Mouse (Mus musculus): ENCODE measurements around the gene Mdm4. TPM values are rescaled to one million over a fixed set of nuclear protein-coding genes. Genes with fewer than 3 reads are reported as not detected.
"Not testable (repeated sequence)": the region's sequence is repeated elsewhere in the genome, so short reads cannot be mapped to it uniquely, and the experiment has no call there.

Gene Mdm4
- polyA plus RNA-seq, 1 experiment from 2014 or later, result 41.9 TPM

DNA sequence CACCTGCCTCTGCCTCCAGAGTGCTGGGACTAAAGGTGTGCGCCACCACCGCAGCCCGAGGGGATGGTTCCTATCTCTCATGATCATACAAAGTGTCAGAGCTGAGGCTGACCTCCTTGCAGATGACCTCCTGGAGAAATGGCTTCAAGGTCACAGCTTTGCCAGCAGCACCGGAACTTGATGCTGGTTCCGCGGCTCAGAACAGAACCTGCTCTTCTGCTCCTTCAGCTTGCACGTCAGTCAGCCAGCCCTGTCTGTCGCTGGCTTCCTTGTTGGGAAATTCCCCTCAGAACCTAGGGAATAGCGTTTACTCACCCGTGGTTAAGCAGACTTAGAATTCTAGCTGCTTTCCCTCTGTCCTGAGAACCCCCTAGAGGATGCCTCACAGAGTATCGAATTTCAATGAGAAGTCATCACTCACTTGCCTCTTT lies 19.7 kb upstream of the Mdm4 start:
- Histone ChIP-seq H3K27me3 (no peaks in the 10 kb centered on the region), H3K9ac (no peak overlapping the region), H3K4me1 (peaks cover 35% of the 10 kb centered on the region), H3K4me2 (no peak overlapping the region), H3K4me3 (no peak overlapping the region), H3K27ac (no peak overlapping the region), H3K36me3 (no peaks in the 10 kb centered on the region), H3K9me3 (no peaks in the 10 kb centered on the region)
- no peak for ATAC-seq (ENCODE audit: insufficient number of reproducible peaks, insufficient read depth, low FRiP score, low TSS enrichment, low read depth)
- 24% methylated on average over 11 of the region's 11 CpGs for WGBS

DNA sequence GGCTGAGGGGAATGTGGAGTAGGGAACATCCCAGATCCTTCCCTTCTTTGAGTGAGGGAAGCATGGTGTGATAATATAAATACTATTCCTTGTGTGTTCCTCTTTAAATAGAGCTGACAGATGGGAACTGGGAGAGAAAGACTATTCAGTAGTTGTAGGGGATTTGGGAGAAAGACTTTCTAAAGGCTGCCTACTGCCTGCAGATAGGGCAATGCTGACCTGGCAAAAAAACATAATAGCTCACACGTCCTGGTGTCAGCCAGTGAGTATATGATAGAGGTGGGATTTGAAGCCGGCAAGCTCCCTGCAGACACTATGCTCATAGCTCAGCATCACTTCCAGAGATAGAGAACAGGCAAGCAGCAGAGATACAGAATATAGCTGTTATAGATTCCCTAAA lies 18.3 kb upstream of the Mdm4 start:
- Histone ChIP-seq H3K27me3 (no peaks in the 10 kb centered on the region), H3K4me1 (peaks cover 39% of the 10 kb centered on the region), H3K36me3 (no peaks in the 10 kb centered on the region), H3K9ac (peak overlapping the region; percentile 27; the same call in 1 of the 2 replicates), H3K4me2 (no peak overlapping the region), H3K27ac (no peak overlapping the region), H3K4me3 (no peak overlapping the region), H3K9me3 (no peaks in the 10 kb centered on the region)
- WGBS, result 52% methylated on average over 2 of the region's 2 CpGs
- ATAC-seq (ENCODE audit: insufficient number of reproducible peaks, insufficient read depth, low FRiP score, low TSS enrichment, low read depth), result no peak

DNA sequence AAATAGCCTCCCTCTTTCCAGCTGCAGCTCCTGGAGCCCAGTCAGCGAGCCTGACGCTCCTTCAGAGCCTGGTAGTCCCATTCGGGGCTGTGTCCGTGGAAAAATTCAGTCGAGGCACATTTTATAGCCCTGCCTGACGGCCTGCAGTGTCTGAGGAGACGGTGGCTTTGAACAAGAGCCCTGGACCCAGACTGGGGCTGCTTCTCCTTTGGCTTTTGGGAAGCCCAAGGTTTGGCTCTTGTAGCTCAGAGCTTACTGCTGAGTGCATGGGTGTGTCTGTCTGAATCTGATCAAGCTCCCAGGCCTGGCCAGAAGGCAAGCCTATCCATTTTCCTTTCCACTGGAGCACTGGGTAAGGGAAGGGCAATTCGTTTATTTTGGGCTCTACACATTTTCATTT lies 17.2 kb upstream of the Mdm4 start:
- WGBS, result 41% methylated on average over 8 of the region's 8 CpGs

GRCm38 (mm10) chr1:133046441-133046931 lies 16.1 kb upstream of the Mdm4 start:
- Histone ChIP-seq H3K9ac (peak overlapping the region; percentile 93), H3K4me2 (peak overlapping the region; percentile 69), H3K4me3 (peak overlapping the region; percentile 86), H3K9me3 (no peaks in the 10 kb centered on the region), H3K4me1 (peaks cover 39% of the 10 kb centered on the region), H3K27ac (peak overlapping the region; percentile 86), H3K36me3 (no peaks in the 10 kb centered on the region), H3K27me3 (no peaks in the 10 kb centered on the region)
- peak; percentile 52; the same call in 1 of the 2 replicates for ATAC-seq (ENCODE audit: insufficient number of reproducible peaks, insufficient read depth, low FRiP score, low TSS enrichment, low read depth)
- under 1% methylated on average over 33 of the region's 40 CpGs for WGBS

More for the DNA sequence above, 17.2 kb upstream of the Mdm4 start:
- no peaks in the 10 kb centered on the region for H3K36me3 ChIP-seq
- no peak for ATAC-seq (ENCODE audit: insufficient number of reproducible peaks, insufficient read depth, low FRiP score, low TSS enrichment, low read depth)
- no peaks in the 10 kb centered on the region for H3K27me3 ChIP-seq
- peak overlapping the region; percentile 86 for H3K4me3 ChIP-seq
- no peaks in the 10 kb centered on the region for H3K9me3 ChIP-seq
- H3K4me1 ChIP-seq, result peaks cover 39% of the 10 kb centered on the region
- H3K9ac ChIP-seq, result peak overlapping the region; percentile 93
- H3K27ac ChIP-seq, result peak overlapping the region; percentile 86
- H3K4me2 ChIP-seq, result peak overlapping the region; percentile 69

GRCm38 (mm10) chr1:133045861-133046440 lies 15.6 kb upstream of the Mdm4 start:
- Histone ChIP-seq H3K4me1 (peaks cover 39% of the 10 kb centered on the region), H3K27ac (peak overlapping the region; percentile 86), H3K4me3 (peak overlapping the region; percentile 86), H3K27me3 (no peaks in the 10 kb centered on the region), H3K36me3 (no peaks in the 10 kb centered on the region), H3K9ac (peak overlapping the region; percentile 93), H3K4me2 (peak overlapping the region; percentile 69), H3K9me3 (no peaks in the 10 kb centered on the region)
- ATAC-seq (ENCODE audit: insufficient number of reproducible peaks, insufficient read depth, low FRiP score, low TSS enrichment, low read depth), result peak; percentile 83
- under 1% methylated on average over 58 of the region's 71 CpGs for WGBS

- Histone ChIP-seq H3K27ac (peak within 1 kb of the TSS; percentile 86), H3K36me3 (no peaks in the 10 kb centered on the region), H3K4me3 (peak within 1 kb of the TSS; percentile 86), H3K9ac (peak within 1 kb of the TSS; percentile 93), H3K4me2 (peak within 1 kb of the TSS; percentile 69), H3K9me3 (no peaks in the 10 kb centered on the region), H3K27me3 (no peaks in the 10 kb centered on the region), H3K4me1 (peaks cover 39% of the 10 kb centered on the region)
- no peak for ATAC-seq (ENCODE audit: insufficient number of reproducible peaks, insufficient read depth, low FRiP score, low TSS enrichment, low read depth)
- WGBS, result 2% methylated on average over 15 of the region's 15 CpGs
Measured at GRCm38 (mm10) chr1:133045011-133045860, 14.9 kb upstream of the Mdm4 start, which contains the start of gene Pik3c2b. TSS of gene Pik3c2b (plus strand) at chr1:133045667.

GRCm38 (mm10) chr1:133039505-133039949 lies 9.2 kb upstream of the Mdm4 start:
- no peak overlapping the region for H3K9ac ChIP-seq
- no peaks in the 10 kb centered on the region for H3K4me1 ChIP-seq
- H3K27me3 ChIP-seq, result no peaks in the 10 kb centered on the region
- no peaks in the 10 kb centered on the region for H3K36me3 ChIP-seq
- H3K9me3 ChIP-seq, result no peaks in the 10 kb centered on the region
- WGBS, result 17% methylated on average over 4 of the region's 4 CpGs
- ATAC-seq (ENCODE audit: insufficient number of reproducible peaks, insufficient read depth, low FRiP score, low TSS enrichment, low read depth), result 0 out of 2 replicates have a peak, but pooled peaks have one; percentile 35
- no peak overlapping the region for H3K4me3 ChIP-seq
- H3K4me2 ChIP-seq, result no peak overlapping the region
- H3K27ac ChIP-seq, result no peak overlapping the region

GRCm38 (mm10) chr1:133034682-133035081 lies 4.3 kb upstream of the Mdm4 start:
- 60% methylated on average over 7 of the region's 7 CpGs for WGBS
- H3K4me2 ChIP-seq, result not testable (repeated sequence)

DNA sequence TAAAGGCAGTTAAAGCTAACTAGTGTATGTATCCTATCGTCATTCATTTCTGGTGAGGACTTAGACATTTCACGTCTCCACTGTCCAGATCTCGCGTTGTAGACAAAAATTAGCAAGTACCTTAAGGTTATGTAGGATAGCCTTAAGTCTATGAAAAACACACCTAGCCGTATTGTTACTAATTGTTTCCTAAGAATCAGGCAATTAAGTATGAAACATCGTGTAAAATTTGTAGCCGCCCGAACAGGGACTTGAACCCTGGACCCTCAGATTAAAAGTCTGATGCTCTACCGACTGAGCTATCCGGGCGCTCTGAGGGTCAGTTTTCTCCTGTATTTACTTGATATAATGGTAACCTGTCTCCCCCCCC lies 3.7 kb upstream of the Mdm4 start:
- peak overlapping the region; percentile 66 for H3K4me2 ChIP-seq
- peak overlapping the region; percentile 60 for H3K4me3 ChIP-seq
- H3K9me3 ChIP-seq, result no peaks in the 10 kb centered on the region
- no peaks in the 10 kb centered on the region for H3K27me3 ChIP-seq
- no peaks in the 10 kb centered on the region for H3K36me3 ChIP-seq
- 0 out of 2 replicates have a peak overlapping the region, but pooled peaks have one; percentile 86 for H3K27ac ChIP-seq
- peak; percentile 57 for ATAC-seq (ENCODE audit: insufficient number of reproducible peaks, insufficient read depth, low FRiP score, low TSS enrichment, low read depth)
- H3K4me1 ChIP-seq, result peaks cover 7% of the 10 kb centered on the region; the same call in 1 of the 2 replicates
- H3K9ac ChIP-seq, result peak overlapping the region; percentile 6; the same call in 1 of the 2 replicates
- WGBS, result 2% methylated on average over 11 of the region's 11 CpGs

More at GRCm38 (mm10) chr1:133034682-133035081, 4.3 kb upstream of the Mdm4 start:
- H3K4me3 ChIP-seq; H3K27me3 ChIP-seq; H3K9me3 ChIP-seq; ATAC-seq (ENCODE audit: insufficient number of reproducible peaks, insufficient read depth, low FRiP score, low TSS enrichment, low read depth); H3K4me1 ChIP-seq; H3K36me3 ChIP-seq; H3K27ac ChIP-seq; H3K9ac ChIP-seq: not testable (repeated sequence)

DNA sequence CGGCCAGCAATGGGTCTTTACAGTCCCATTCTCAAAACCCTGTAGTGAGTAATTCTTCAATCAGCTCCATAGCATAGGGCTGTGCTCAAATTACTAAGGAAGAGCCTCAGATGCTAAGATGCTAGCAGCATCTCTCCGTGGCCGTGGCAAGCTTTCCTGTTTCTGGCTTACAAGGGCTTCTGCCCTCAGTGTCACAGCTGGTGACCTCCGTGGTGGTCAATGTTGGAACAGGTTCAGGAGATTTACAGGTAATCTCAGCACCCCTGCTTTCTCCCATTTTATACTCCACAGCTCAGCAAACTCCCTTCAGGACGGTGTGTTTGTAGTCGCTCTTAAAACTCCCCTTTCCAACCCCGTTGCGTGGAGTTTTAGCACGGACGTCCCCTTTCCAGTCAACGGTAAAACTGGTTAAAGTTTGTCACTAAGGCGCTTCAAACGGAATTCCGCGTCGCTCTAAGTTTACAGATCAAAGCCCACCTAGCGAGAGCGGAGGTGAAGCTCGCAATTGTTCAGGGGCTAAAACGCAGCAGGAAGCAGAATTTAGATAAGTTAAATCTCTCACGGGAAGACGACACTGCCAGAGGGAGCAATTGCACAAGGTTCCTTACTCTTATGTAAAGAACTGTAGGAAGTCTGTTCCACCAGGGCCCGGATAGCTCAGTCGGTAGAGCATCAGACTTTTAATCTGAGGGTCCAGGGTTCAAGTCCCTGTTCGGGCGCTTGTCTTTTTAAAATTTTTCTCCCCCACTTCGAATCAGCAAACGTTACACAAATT lies 3.1 kb upstream of the Mdm4 start:
- Histone ChIP-seq H3K4me3 (peak overlapping the region; percentile 60), H3K36me3 (no peaks in the 10 kb centered on the region), H3K9me3 (no peaks in the 10 kb centered on the region), H3K27me3 (no peaks in the 10 kb centered on the region), H3K4me1 (peaks cover 7% of the 10 kb centered on the region; the same call in 1 of the 2 replicates), H3K27ac (peak overlapping the region; percentile 86), H3K4me2 (peak overlapping the region; percentile 66), H3K9ac (peak overlapping the region; percentile 74)
- peak; percentile 83 for ATAC-seq (ENCODE audit: insufficient number of reproducible peaks, insufficient read depth, low FRiP score, low TSS enrichment, low read depth)
- WGBS, result under 1% methylated on average over 28 of the region's 28 CpGs

DNA sequence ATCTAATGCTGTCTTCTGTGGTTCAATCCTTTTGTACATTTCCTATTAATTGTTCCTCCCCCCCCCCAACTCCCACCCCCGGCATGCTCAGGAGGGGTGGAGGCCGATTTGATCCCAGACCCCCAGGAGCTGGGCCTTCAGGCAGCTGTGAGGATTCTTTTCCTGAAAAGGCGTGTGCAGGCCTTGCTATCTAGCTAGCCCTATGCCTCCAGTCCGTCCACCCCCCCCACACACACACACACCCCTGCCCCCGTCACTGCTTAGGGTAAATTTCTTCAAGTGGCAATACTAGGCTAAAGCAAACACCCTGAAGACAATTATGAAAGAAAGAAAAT lies 2.6 kb upstream of the Mdm4 start:
- H3K36me3 ChIP-seq, result no peaks in the 10 kb centered on the region
- H3K27ac ChIP-seq, result peak overlapping the region; percentile 86
- H3K4me1 ChIP-seq, result peaks cover 7% of the 10 kb centered on the region; the same call in 1 of the 2 replicates
- no peaks in the 10 kb centered on the region for H3K27me3 ChIP-seq
- H3K4me2 ChIP-seq, result peak overlapping the region; percentile 66
- ATAC-seq (ENCODE audit: insufficient number of reproducible peaks, insufficient read depth, low FRiP score, low TSS enrichment, low read depth), result no peak
- peak overlapping the region; percentile 74 for H3K9ac ChIP-seq
- H3K4me3 ChIP-seq, result peak overlapping the region; percentile 60
- 9% methylated on average over 5 of the region's 5 CpGs for WGBS
- no peaks in the 10 kb centered on the region for H3K9me3 ChIP-seq

All from embryonic facial prominence, embryonic 13.5 days (tissue).